Mouse (Mus musculus) heart, postnatal 4 days (tissue): ENCODE data around the gene C1qtnf1. TPM values are rescaled to one million over a fixed set of nuclear protein-coding genes. Genes with fewer than 3 reads are reported as not detected.
A peak's percentile ranks its signal among the peaks of the same experiment; 100 is the strongest.

Experiments used
- DNase-seq: peaks from one replicate; pipeline ENCODE4 v3.0.0; 2021
- total RNA-seq, 2 experiments: library from RNA; stranded (reverse); gene quantifications; 2 replicates each; pipeline ENCODE4 v1.2.3; 2021

Gene C1qtnf1
- total RNA-seq, 2 experiments from 2014 or later: 21.2 to 25.1 TPM

GRCm38 (mm10) chr11:118476396-118477373 is 48.7 kb downstream of the C1qtnf1 start, which contains the start of gene Engase:
Gene Engase, plus strand, starts transcription at chr11:118476829.
- DNase-seq: peak; percentile 97

GRCm38 (mm10) chr11:118479776-118480175 is 51.8 kb downstream of the C1qtnf1 start:
- DNase-seq: peak; percentile 26

- no peak for DNase-seq
These were observed 53.2 kb downstream of the C1qtnf1 start for GRCm38 (mm10) chr11:118481231-118481630.

GRCm38 (mm10) chr11:118481751-118482150 is 53.7 kb downstream of the C1qtnf1 start:
- DNase-seq: no peak

GRCm38 (mm10) chr11:118484169-118484568 is 56.2 kb downstream of the C1qtnf1 start:
- DNase-seq: no peak

GRCm38 (mm10) chr11:118485338-118485737 is 57.3 kb downstream of the C1qtnf1 start:
- DNase-seq: no peak

- DNase-seq: no peak
These were observed 57.8 kb downstream of the C1qtnf1 start for GRCm38 (mm10) chr11:118485780-118486179.

GRCm38 (mm10) chr11:118486281-118486680 is 58.3 kb downstream of the C1qtnf1 start:
- DNase-seq: no peak

GRCm38 (mm10) chr11:118486881-118487772 is 59.1 kb downstream of the C1qtnf1 start:
- DNase-seq: peak; percentile 32

GRCm38 (mm10) chr11:118488191-118488906 is 60.3 kb downstream of the C1qtnf1 start:
- DNase-seq: no peak

GRCm38 (mm10) chr11:118488907-118489270 is 60.9 kb downstream of the C1qtnf1 start:
- DNase-seq: no peak

- DNase-seq: peak; percentile 92
These were observed 62.7 kb downstream of the C1qtnf1 start for GRCm38 (mm10) chr11:118490566-118491218.

- DNase-seq: no peak
These were observed 63.2 kb downstream of the C1qtnf1 start for GRCm38 (mm10) chr11:118491230-118491629.

- DNase-seq: no peak
These were observed 65.5 kb downstream of the C1qtnf1 start for GRCm38 (mm10) chr11:118493458-118493857.

- no peak for DNase-seq
These were observed 66.2 kb downstream of the C1qtnf1 start for GRCm38 (mm10) chr11:118494001-118494737.

GRCm38 (mm10) chr11:118495065-118495464 is 67.1 kb downstream of the C1qtnf1 start:
- DNase-seq: no peak

- DNase-seq: no peak
These were observed 68.2 kb downstream of the C1qtnf1 start for GRCm38 (mm10) chr11:118496066-118496689.
